Mouse (Mus musculus): ENCODE measurements around the gene Gm10320.

The Gm10320 gene

GRCm38 (mm10) chr13:98491909-98492308, at the start of gene Gm10320:
Gene Gm10320, minus strand, starts transcription at chr13:98492001.
- no peak for DNase-seq (ENCODE audit: low spot score in 2 of 2)

GRCm38 (mm10) chr13:98541601-98542000, 49.8 kb upstream of the Gm10320 start:
- no peak for DNase-seq (ENCODE audit: low spot score in 2 of 2)

GRCm38 (mm10) chr13:98540206-98540605, 48.4 kb upstream of the Gm10320 start:
- DNase-seq (ENCODE audit: low spot score in 2 of 2), result no peak

GRCm38 (mm10) chr13:98539311-98539710, 47.5 kb upstream of the Gm10320 start:
- no peak for DNase-seq (ENCODE audit: low spot score in 2 of 2)

- DNase-seq (ENCODE audit: low spot score in 2 of 2), result peak; percentile 42 to 53
Measured at GRCm38 (mm10) chr13:98538587-98538986, 46.8 kb upstream of the Gm10320 start.

- DNase-seq (ENCODE audit: low spot score in 2 of 2), result no peak
Measured at GRCm38 (mm10) chr13:98534913-98535262, 43.1 kb upstream of the Gm10320 start.

GRCm38 (mm10) chr13:98534190-98534912, 42.5 kb upstream of the Gm10320 start:
- peak; percentile 41 to 44 for DNase-seq (ENCODE audit: low spot score in 2 of 2)

- DNase-seq (ENCODE audit: low spot score in 2 of 2), result no peak
Measured at GRCm38 (mm10) chr13:98533415-98533814, 41.6 kb upstream of the Gm10320 start.

- DNase-seq (ENCODE audit: low spot score in 2 of 2), result no peak
Measured at GRCm38 (mm10) chr13:98532699-98533375, 41.0 kb upstream of the Gm10320 start.

- DNase-seq (ENCODE audit: low spot score in 2 of 2), result no peak
Measured at GRCm38 (mm10) chr13:98531976-98532375, 40.2 kb upstream of the Gm10320 start.

GRCm38 (mm10) chr13:98531306-98531705, 39.5 kb upstream of the Gm10320 start:
- no peak for DNase-seq (ENCODE audit: low spot score in 2 of 2)

GRCm38 (mm10) chr13:98523719-98524316, 32.0 kb upstream of the Gm10320 start:
- no peak for DNase-seq (ENCODE audit: low spot score in 2 of 2)

GRCm38 (mm10) chr13:98518341-98518740, 26.5 kb upstream of the Gm10320 start:
- DNase-seq (ENCODE audit: low spot score in 2 of 2), result no peak

- DNase-seq (ENCODE audit: low spot score in 2 of 2), result no peak
Measured at GRCm38 (mm10) chr13:98517666-98518065, 25.9 kb upstream of the Gm10320 start.

GRCm38 (mm10) chr13:98516985-98517384, 25.2 kb upstream of the Gm10320 start:
- DNase-seq (ENCODE audit: low spot score in 2 of 2), result peak in 1 of 2 experiments; percentile 54

GRCm38 (mm10) chr13:98512066-98512465, 20.3 kb upstream of the Gm10320 start:
- no peak for DNase-seq (ENCODE audit: low spot score in 2 of 2)

GRCm38 (mm10) chr13:98507656-98508055, 15.9 kb upstream of the Gm10320 start:
- no peak for DNase-seq (ENCODE audit: low spot score in 2 of 2)

- no peak for DNase-seq (ENCODE audit: low spot score in 2 of 2)
Measured at GRCm38 (mm10) chr13:98506496-98506895, 14.7 kb upstream of the Gm10320 start.

GRCm38 (mm10) chr13:98505989-98506388, 14.2 kb upstream of the Gm10320 start:
- DNase-seq (ENCODE audit: low spot score in 2 of 2), result no peak

- no peak for DNase-seq (ENCODE audit: low spot score in 2 of 2)
Measured at GRCm38 (mm10) chr13:98505489-98505857, 13.7 kb upstream of the Gm10320 start.

- DNase-seq (ENCODE audit: low spot score in 2 of 2), result no peak
Measured at GRCm38 (mm10) chr13:98504661-98505488, 13.1 kb upstream of the Gm10320 start.

GRCm38 (mm10) chr13:98504181-98504660, 12.4 kb upstream of the Gm10320 start:
- no peak for DNase-seq (ENCODE audit: low spot score in 2 of 2)
